In genomic region chr4:107938124-107938523, GRCm38 (mm10) we compare ENCODE assay signal across 26 mouse cellular contexts. TPM values are rescaled to one million over a fixed set of nuclear protein-coding genes. Genes with fewer than 3 reads are reported as not detected.
DNase-seq lines count a peak whose midpoint lies in the region; TF ChIP-seq lines count a peak whose summit lies in the region.
"Had no signal": no experiment of that assay in that cellular context is flagged by ENCODE, and none has a peak within 500 bp of the region (broad histone marks: within the 10 kb centered on the region; RNA-seq: fewer than 3 reads in every experiment).

No protein-coding gene starts in this region.

- peak overlapping the region; percentile 28; the same call in 1 of the 2 replicates for H3K27ac ChIP-seq in small intestine, adult 2 months (ENCODE audit: insufficient read depth, low read depth, low read length)
- H3K27ac ChIP-seq: embryonic facial prominence, embryonic 12.5 days; limb, embryonic 13.5 days; liver, embryonic 14.5 days had no signal

- H3K4me1 ChIP-seq in small intestine, adult 2 months (ENCODE audit: control insufficient read depth, insufficient read depth, insufficient read length, low read length) = no peaks in the 10 kb centered on the region
- H3K4me1 ChIP-seq: embryonic facial prominence, embryonic 12.5 days; limb, embryonic 13.5 days had no signal

- 78% methylated on average over 2 of the region's 2 CpGs for WGBS in small intestine, adult 2 months

- no peaks in the 10 kb centered on the region for H3K36me3 ChIP-seq in small intestine, adult 2 months (ENCODE audit: control insufficient read depth, insufficient read depth, low read length)
- H3K36me3 ChIP-seq: embryonic facial prominence, embryonic 12.5 days; G1E; limb, embryonic 13.5 days had no signal

- DNase-seq in cerebellum, postnatal 14 days = peak; percentile 58 to 65
- DNase-seq in cerebellum, adult 11-12 months = no peak
- DNase-seq in left cerebral cortex, postnatal 4 days = peak; percentile 29
- DNase-seq in left cerebral cortex, adult 8-10 months (ENCODE audit: low spot score in 2 of 2) = no peak
- DNase-seq in NIH3T3 (ENCODE audit: low read depth) = peak; percentile 71
- DNase-seq in layer of hippocampus, postnatal 36 days = no peak
- no peak for DNase-seq in spleen, postnatal 36 days (ENCODE audit: low spot score in 2 of 2)
- DNase-seq: adrenal gland, postnatal 25 days; gastrocnemius, postnatal 36 days; kidney, postnatal 36 days; lung, postnatal 10 days; midbrain, embryonic 14.5 days; thymus, adult 18-20 months; thymus, postnatal 4 days had no signal

- no peaks in the 10 kb centered on the region for H3K27me3 ChIP-seq in small intestine, adult 2 months (ENCODE audit: control insufficient read depth, insufficient read depth, low read length)
- H3K27me3 ChIP-seq: embryonic facial prominence, embryonic 12.5 days; limb, embryonic 13.5 days had no signal

- H3K4me3 ChIP-seq in small intestine, adult 2 months (ENCODE audit: low read depth, low read length) = no peak overlapping the region
- H3K4me3 ChIP-seq: embryonic facial prominence, embryonic 12.5 days; limb, embryonic 13.5 days; myocyte had no signal

- TF ChIP-seq CTCF in small intestine, adult 2 months (IDR thresholded peaks at IDR 0.05; ENCODE audit: extremely low read depth, insufficient read length, insufficient replicate concordance, low read depth, low read length) = no peak

- intact Hi-C loops in left cerebral cortex, postnatal 4 days (cut with DNase I) = no loop called here

- TF ChIP-seq POLR2A in small intestine, adult 2 months (IDR thresholded peaks at IDR 0.05; ENCODE audit: low read depth, low read length) = no peak

RNA-seq across cellular contexts. Expression of gene Cpt2, which starts 14.7 kb away (rescaled TPM):
- total RNA-seq in left cerebral cortex, postnatal 4 days (2021) = 1 to 10 TPM; 4.8 to 5.9 TPM
- total RNA-seq in left cerebral cortex, adult 8-10 months (2022) = 10 to 100 TPM in 1 of 4 experiments, 1 to 10 TPM in 3; 5.8 to 11.3 (median 8.4) TPM
- 130 and 162 TPM in 2 replicates for polyA plus RNA-seq in small intestine, adult 2 months (2012; rRNA removed)
- 1 to 10 TPM; 5.8 to 5.9 TPM for total RNA-seq in layer of hippocampus, postnatal 36 days (2021)

RNA-seq across cellular contexts. Expression of gene Slc1a7, which starts 30.0 kb away (rescaled TPM):
- not detected for total RNA-seq in left cerebral cortex, postnatal 4 days (2021)
- under 1 TPM in 3 of 4 experiments, not detected in 1; 0.24 to 0.42 (median 0.27) TPM for total RNA-seq in left cerebral cortex, adult 8-10 months (2022)
- polyA plus RNA-seq in small intestine, adult 2 months (2012; rRNA removed) = 0.11 and 0.16 TPM in 2 replicates
- total RNA-seq in layer of hippocampus, postnatal 36 days (2021) = under 1 TPM in 1 of 2 experiments, not detected in 1; 0.17 TPM
- total RNA-seq: left cerebral cortex, postnatal 10 days; megakaryocyte, adult 5-6 weeks had no signal
- polyA plus RNA-seq: embryonic facial prominence, embryonic 12.5 days; forebrain, embryonic 16.5 days; G1E; hindbrain, embryonic 11.5 days; inflammation-experienced regulatory T-cells, adult 6 months; limb, embryonic 13.5 days; midbrain, embryonic 14.5 days; neural tube, embryonic 14.5 days had no signal

RNA-seq across cellular contexts. Expression of gene 0610037L13Rik, which starts 48.5 kb away (rescaled TPM):
- total RNA-seq in left cerebral cortex, postnatal 4 days (2021) = 10 to 100 TPM; 53.0 to 57.5 TPM
- total RNA-seq in left cerebral cortex, adult 8-10 months (2022) = 10 to 100 TPM; 51.1 to 59.8 (median 55.1) TPM
- polyA plus RNA-seq in small intestine, adult 2 months (2012; rRNA removed) = 6.0 and 8.5 TPM in 2 replicates
- 10 to 100 TPM; 65.3 to 73.6 TPM for total RNA-seq in layer of hippocampus, postnatal 36 days (2021)

RNA-seq across cellular contexts. Expression of gene Magoh, which starts 58.6 kb away (rescaled TPM):
- total RNA-seq in left cerebral cortex, postnatal 4 days (2021) = 10 to 100 TPM; 64.4 to 68.6 TPM
- 10 to 100 TPM; 34.5 to 39.3 (median 36.4) TPM for total RNA-seq in left cerebral cortex, adult 8-10 months (2022)
- 4.1 and 8.0 TPM in 2 replicates for polyA plus RNA-seq in small intestine, adult 2 months (2012; rRNA removed)
- total RNA-seq in layer of hippocampus, postnatal 36 days (2021) = 10 to 100 TPM; 39.2 to 47.4 TPM

Comparison
In these comparisons a context has a peak if more than half of its experiments do, and no peak if none do; other contexts are left out.
1. DNase-seq: peak in cerebellum, postnatal 14 days (2 of 2), left cerebral cortex, postnatal 4 days (single experiment) and NIH3T3 (single experiment); none in cerebellum, adult 11-12 months (single experiment), left cerebral cortex, adult 8-10 months (0 of 2), layer of hippocampus, postnatal 36 days (0 of 2) and spleen, postnatal 36 days (0 of 2).